Mouse (Mus musculus) embryonic facial prominence, embryonic 11.5 days (tissue): ENCODE measurements at regions not wholly inside any gene's neighbourhood (a gene's known extent, or its start where the extent isn't known, plus 50 kb on each side); places are given as distances from the start of the nearest gene placed in this dataset.

ENCODE experiments used
- ATAC-seq: fragments of 200-750 bp; cut with Nextera tagmentation; replicated peaks from 2 replicates; pipeline ENCODE4 v1.8.0; 2017; ENCODE audit warnings: low read depth; ENCODE audit not compliant: insufficient number of reproducible peaks, low FRiP score, low TSS enrichment
- DNase-seq: peaks from one replicate; pipeline ENCODE4 v3.0.0-alpha.2; 2015; ENCODE audit warnings: low spot score
- H3K27ac ChIP-seq: fragments of 300-500 bp; sonication (generic); replicated peaks from 2 replicates; pipeline ENCODE4 v1.5.1; 2014; ENCODE audit warnings: mild to moderate bottlenecking, low read depth, low read length, control low read depth
- H3K27me3 ChIP-seq: fragments of 300-500 bp; sonication (generic); 2 replicates; pipeline ENCODE4 v1.6.1; 2014; ENCODE audit warnings: mild to moderate bottlenecking, low read length, moderate library complexity, mixed read lengths; ENCODE audit not compliant: control insufficient read depth, insufficient read depth
- H3K36me3 ChIP-seq: fragments of 300-500 bp; sonication (generic); replicated peaks from 2 replicates; pipeline ENCODE4 v1.6.1; 2014; ENCODE audit warnings: low read depth, mild to moderate bottlenecking, low read length, moderate library complexity, mixed read lengths; ENCODE audit not compliant: control insufficient read depth, insufficient read depth
- H3K4me1 ChIP-seq: fragments of 300-500 bp; sonication (generic); 2 replicates; pipeline ENCODE4 v1.6.1; 2014; ENCODE audit warnings: low read length, mixed read lengths; ENCODE audit not compliant: control insufficient read depth, insufficient read depth
- H3K4me2 ChIP-seq: fragments of 300-500 bp; sonication (generic); 2 replicates; pipeline ENCODE4 v1.6.1; 2014; ENCODE audit warnings: low read depth, mild to moderate bottlenecking, control low read depth, low read length, moderate library complexity
- H3K4me3 ChIP-seq: fragments of 300-500 bp; sonication (generic); 2 replicates; pipeline ENCODE4 v1.5.1; 2014; ENCODE audit warnings: low read depth, low read length, control low read depth
- H3K9ac ChIP-seq: fragments of 300-500 bp; sonication (generic); replicated peaks from 2 replicates; pipeline ENCODE4 v1.6.1; 2014; ENCODE audit warnings: mild to moderate bottlenecking, control low read depth, low read length
- H3K9me3 ChIP-seq: fragments of 300-500 bp; sonication (generic); replicated peaks from 2 replicates; pipeline ENCODE4 v1.6.1; 2016; ENCODE audit warnings: mild to moderate bottlenecking, low read length, inconsistent platforms, mixed read lengths; ENCODE audit not compliant: control insufficient read depth
- WGBS: fragments of 180-500 bp; shearing (Covaris S2); extraction: QIAGEN DNeasy Blood & Tissue Kit; methylation state at CpG from one replicate; pipeline ENCODE4 v1.1.7; 2014; 5-methylcytosine and 5-hydroxymethylcytosine counted together

- Histone ChIP-seq H3K27ac (no peak overlapping the region), H3K4me2 (no peak overlapping the region), H3K4me3 (no peak overlapping the region), H3K36me3 (no peaks in the 10 kb centered on the region), H3K4me1 (no peaks in the 10 kb centered on the region), H3K9me3 (no peaks in the 10 kb centered on the region), H3K9ac (no peak overlapping the region), H3K27me3 (no peaks in the 10 kb centered on the region)
- no peak for DNase-seq
- WGBS: 92% methylated on average over 2 of the region's 2 CpGs
- no peak for ATAC-seq
Measured at GRCm38 (mm10) chr12:16225428-16225827, 385.3 kb downstream of the Lpin1 start.

DNA sequence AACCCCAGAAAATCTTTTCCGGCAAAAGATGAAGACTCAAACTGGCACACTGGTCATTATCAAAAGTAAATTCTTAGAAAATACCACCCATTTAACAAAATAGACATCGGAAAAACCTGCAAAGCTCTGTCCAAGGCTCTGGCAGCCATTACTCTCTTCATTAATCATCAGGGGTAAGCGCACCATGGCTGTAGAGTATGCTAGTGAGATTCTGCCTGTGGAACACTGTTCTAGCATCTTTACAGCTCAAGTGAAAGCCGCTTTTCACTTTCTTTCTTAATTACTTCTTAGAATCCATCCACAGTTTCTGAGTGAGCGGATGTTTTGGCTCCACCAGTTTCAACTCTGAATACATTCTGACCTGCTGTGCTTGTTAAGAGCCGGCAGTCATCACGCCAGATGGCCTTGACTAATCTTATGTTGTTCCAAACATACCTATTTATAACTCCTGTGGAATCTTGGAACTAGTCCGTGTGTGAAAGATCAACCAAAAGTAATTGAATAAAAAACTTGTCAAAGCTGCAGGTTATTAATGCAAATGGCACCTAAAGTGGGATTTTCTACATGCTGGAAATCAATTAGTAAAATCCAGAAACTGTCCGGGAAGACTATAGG, 387.8 kb downstream of the Lpin1 start:
- H3K27me3 ChIP-seq: no peaks in the 10 kb centered on the region
- H3K4me2 ChIP-seq: no peak overlapping the region
- DNase-seq (no peak), ATAC-seq (no peak)
- no peak overlapping the region for H3K27ac ChIP-seq
- no peaks in the 10 kb centered on the region for H3K4me1 ChIP-seq
- H3K4me3 ChIP-seq: no peak overlapping the region
- no peaks in the 10 kb centered on the region for H3K36me3 ChIP-seq
- WGBS: 75% methylated on average over 9 of the region's 9 CpGs
- no peaks in the 10 kb centered on the region for H3K9me3 ChIP-seq
- H3K9ac ChIP-seq: no peak overlapping the region

DNA sequence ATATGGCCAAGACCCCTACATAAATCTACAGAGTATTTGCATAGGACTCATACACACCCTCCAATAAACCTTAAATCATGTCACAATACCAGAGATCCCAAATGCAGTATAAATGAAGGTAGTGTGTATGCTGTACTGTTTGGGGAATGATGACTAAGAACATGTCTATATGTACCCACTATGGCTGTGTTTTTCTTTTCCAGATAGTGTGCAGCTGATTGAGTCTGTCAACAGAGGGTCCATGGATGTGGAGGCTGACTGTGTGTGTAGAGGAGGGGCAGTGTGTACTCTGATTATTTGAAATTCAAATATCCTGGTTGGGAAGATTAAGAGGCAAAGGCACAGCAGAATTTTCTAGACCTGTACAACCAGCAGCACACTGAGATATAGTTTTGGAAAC, 388.6 kb downstream of the Lpin1 start:
- H3K9ac ChIP-seq: no peak overlapping the region
- DNase-seq: no peak
- no peak overlapping the region for H3K4me2 ChIP-seq
- H3K27ac ChIP-seq: no peak overlapping the region
- H3K36me3 ChIP-seq: no peaks in the 10 kb centered on the region
- H3K4me1 ChIP-seq: no peaks in the 10 kb centered on the region
- no peaks in the 10 kb centered on the region for H3K27me3 ChIP-seq
- no peaks in the 10 kb centered on the region for H3K9me3 ChIP-seq
- no peak overlapping the region for H3K4me3 ChIP-seq
- no peak for ATAC-seq

DNA sequence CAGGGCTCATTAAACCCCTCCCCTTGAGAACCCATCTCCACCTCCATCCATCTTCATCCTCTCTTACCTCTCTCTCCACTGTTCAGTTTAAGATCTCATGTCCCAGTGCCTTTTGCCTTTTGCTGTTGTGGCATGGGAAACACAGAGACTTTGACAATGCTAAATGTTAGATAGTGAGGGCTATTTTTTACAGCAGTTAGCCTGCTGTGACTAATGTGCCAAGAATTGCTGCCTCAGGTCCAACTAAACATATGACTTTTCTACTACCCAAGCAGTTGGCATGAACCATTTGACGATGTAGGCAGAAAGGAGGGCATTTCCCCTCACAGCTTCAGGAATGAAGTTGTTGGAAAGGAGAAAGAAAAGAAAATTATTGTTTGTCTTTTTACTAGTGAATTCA, 389.6 kb downstream of the Lpin1 start:
- Histone ChIP-seq H3K27ac (no peak overlapping the region), H3K4me3 (no peak overlapping the region), H3K27me3 (no peaks in the 10 kb centered on the region), H3K9ac (no peak overlapping the region), H3K9me3 (no peaks in the 10 kb centered on the region), H3K36me3 (no peaks in the 10 kb centered on the region), H3K4me1 (no peaks in the 10 kb centered on the region), H3K4me2 (no peak overlapping the region)
- ATAC-seq (no peak), DNase-seq (no peak)
- 81% methylated on average over 1 of the region's 1 CpGs for WGBS

- Histone ChIP-seq H3K9ac (no peak overlapping the region), H3K9me3 (no peaks in the 10 kb centered on the region), H3K4me2 (no peak overlapping the region), H3K36me3 (no peaks in the 10 kb centered on the region), H3K4me1 (no peaks in the 10 kb centered on the region), H3K27ac (no peak overlapping the region), H3K4me3 (no peak overlapping the region), H3K27me3 (no peaks in the 10 kb centered on the region)
- DNase-seq (no peak), ATAC-seq (no peak)
- 93% methylated on average over 3 of the region's 3 CpGs for WGBS
Measured at GRCm38 (mm10) chr12:16220561-16220960, 390.2 kb downstream of the Lpin1 start.

- H3K27ac ChIP-seq: no peak overlapping the region
- no peak overlapping the region for H3K4me3 ChIP-seq
- 91% methylated on average over 4 of the region's 4 CpGs for WGBS
- no peaks in the 10 kb centered on the region for H3K4me1 ChIP-seq
- no peaks in the 10 kb centered on the region for H3K27me3 ChIP-seq
- no peak overlapping the region for H3K4me2 ChIP-seq
- H3K36me3 ChIP-seq: no peaks in the 10 kb centered on the region
- no peak overlapping the region for H3K9ac ChIP-seq
- DNase-seq: no peak
- H3K9me3 ChIP-seq: no peaks in the 10 kb centered on the region
- ATAC-seq: no peak
Measured at GRCm38 (mm10) chr12:16218906-16219305, 391.9 kb downstream of the Lpin1 start.

GRCm38 (mm10) chr12:16210553-16210952, 393.8 kb upstream of the Trib2 start:
- DNase-seq (no peak), ATAC-seq (no peak)
- no peak overlapping the region for H3K4me2 ChIP-seq
- H3K4me1 ChIP-seq: no peaks in the 10 kb centered on the region
- WGBS: 52% methylated on average over 4 of the region's 4 CpGs
- H3K9me3 ChIP-seq: no peaks in the 10 kb centered on the region
- no peaks in the 10 kb centered on the region for H3K27me3 ChIP-seq
- H3K4me3 ChIP-seq: no peak overlapping the region
- no peak overlapping the region for H3K27ac ChIP-seq
- no peaks in the 10 kb centered on the region for H3K36me3 ChIP-seq
- H3K9ac ChIP-seq: no peak overlapping the region

GRCm38 (mm10) chr12:16210111-16210510, 393.4 kb upstream of the Trib2 start:
- Histone ChIP-seq H3K36me3 (no peaks in the 10 kb centered on the region), H3K9ac (no peak overlapping the region), H3K9me3 (no peaks in the 10 kb centered on the region), H3K4me3 (no peak overlapping the region), H3K4me1 (no peaks in the 10 kb centered on the region), H3K27ac (no peak overlapping the region), H3K27me3 (no peaks in the 10 kb centered on the region), H3K4me2 (no peak overlapping the region)
- ATAC-seq: no peak
- DNase-seq: no peak
- 56% methylated on average over 2 of the region's 2 CpGs for WGBS
